Mouse (Mus musculus) brain, embryonic 14.5 days (tissue): ENCODE data around the gene Ubxn4.

Experiments
- CTCF ChIP-seq: fragments of 200-500 bp; IDR thresholded peaks from 2 replicates; pipeline ENCODE4 v1.5.1; 2012; ENCODE audit warnings: inconsistent platforms, mild to moderate bottlenecking, moderate library complexity, borderline replicate concordance; ENCODE audit not compliant: insufficient read depth, insufficient read length; ENCODE audit errors: extremely low read depth
- POLR2A ChIP-seq: fragments of 200-500 bp; IDR thresholded peaks from 2 replicates; pipeline ENCODE4 v1.6.1; 2012; ENCODE audit warnings: mild to moderate bottlenecking, inconsistent platforms, borderline replicate concordance; ENCODE audit not compliant: poor library complexity, insufficient read depth, insufficient read length, severe bottlenecking; ENCODE audit errors: extremely low read depth

- TF ChIP-seq CTCF (no peak), POLR2A (no peak)
Measured at GRCm38 (mm10) chr1:128327165-128327564, 83.4 kb downstream of the Ubxn4 start.
